Mouse (Mus musculus) urinary bladder, postnatal 36 days (tissue): Measurements from ENCODE around the gene Fancf.

Experiments used
- DNase-seq, 2 experiments: peaks; one replicate each; pipeline ENCODE4 v3.0.0; 2022; ENCODE audit warnings: low spot score in 2 of 2, mixed read lengths in 1 of 2

The Fancf gene

GRCm38 (mm10) chr7:51862097-51862492 is at the start of gene Fancf:
TSS of gene Fancf (minus strand) at chr7:51862267.
- peak; percentile 97 to 99 for DNase-seq

- no peak for DNase-seq
Measured at GRCm38 (mm10) chr7:51899066-51899465, 37.0 kb upstream of the Fancf start.

- DNase-seq = no peak
Measured at GRCm38 (mm10) chr7:51894939-51895338, 32.9 kb upstream of the Fancf start.

GRCm38 (mm10) chr7:51894133-51894801 is 32.2 kb upstream of the Fancf start:
- no peak for DNase-seq

GRCm38 (mm10) chr7:51893008-51893407 is 30.9 kb upstream of the Fancf start:
- DNase-seq = no peak

GRCm38 (mm10) chr7:51892224-51892965 is 30.3 kb upstream of the Fancf start:
- DNase-seq = no peak

- DNase-seq = no peak
Measured at GRCm38 (mm10) chr7:51889601-51890000, 27.5 kb upstream of the Fancf start.

GRCm38 (mm10) chr7:51887678-51888567 is 25.9 kb upstream of the Fancf start:
- DNase-seq = no peak

GRCm38 (mm10) chr7:51885345-51885744 is 23.3 kb upstream of the Fancf start:
- no peak for DNase-seq

- no peak for DNase-seq
Measured at GRCm38 (mm10) chr7:51880121-51880520, 18.1 kb upstream of the Fancf start.

GRCm38 (mm10) chr7:51879136-51879723 is 17.2 kb upstream of the Fancf start:
- DNase-seq = peak in 1 of 2 experiments; percentile 2

- no peak for DNase-seq
Measured at GRCm38 (mm10) chr7:51878730-51879129, 16.7 kb upstream of the Fancf start.

- DNase-seq = no peak
Measured at GRCm38 (mm10) chr7:51876316-51876715, 14.2 kb upstream of the Fancf start.

GRCm38 (mm10) chr7:51872597-51872996 is 10.5 kb upstream of the Fancf start:
- no peak for DNase-seq

- no peak for DNase-seq
Measured at GRCm38 (mm10) chr7:51872041-51872440, 10.0 kb upstream of the Fancf start.

GRCm38 (mm10) chr7:51867983-51868382 is 5.9 kb upstream of the Fancf start:
- DNase-seq = no peak

- DNase-seq = no peak
Measured at GRCm38 (mm10) chr7:51865336-51865735, 3.3 kb upstream of the Fancf start.

GRCm38 (mm10) chr7:51862842-51863241 is 775 bp upstream of the Fancf start:
- DNase-seq = no peak

- DNase-seq = peak; percentile 84 to 85
Measured at GRCm38 (mm10) chr7:51861250-51862096, 594 bp downstream of the Fancf start, which contains the start of gene Gas2. TSS of gene Gas2 (plus strand) at chr7:51862015.

- no peak for DNase-seq
Measured at GRCm38 (mm10) chr7:51851890-51852507, 10.1 kb downstream of the Fancf start.
